Comparison of ENCODE assay signal across 8 mouse cellular contexts in genomic region chr6:51580040-51580680, GRCm38 (mm10). TPM values are rescaled to one million over a fixed set of nuclear protein-coding genes. Genes with fewer than 3 reads are reported as not detected.
DNase-seq lines count a peak whose midpoint lies in the region; ATAC-seq and TF ChIP-seq lines count a peak whose summit lies in the region.

No protein-coding gene starts in this region.

- H3K4me1 ChIP-seq in CH12.LX (ENCODE audit: control insufficient read depth in 1 of 2, insufficient read depth in 2 of 2), result peaks cover 0 to 14% of the 10 kb centered on the region in 2 experiments; a peak in 2 of 4 replicates
- no peaks in the 10 kb centered on the region; the same call in 1 of the 2 replicates for H3K4me1 ChIP-seq in forebrain, embryonic 11.5 days (replicated peaks; ENCODE audit: control insufficient read depth, insufficient read depth, low read length)
- H3K4me1 ChIP-seq in heart, postnatal 0 days (ENCODE audit: control insufficient read depth, insufficient read depth), result no peaks in the 10 kb centered on the region
- H3K4me1 ChIP-seq in liver, embryonic 13.5 days (replicated peaks), result no peaks in the 10 kb centered on the region
- H3K4me1 ChIP-seq in neural tube, embryonic 12.5 days, result peaks cover 11% of the 10 kb centered on the region
- H3K4me1 ChIP-seq in stomach, embryonic 16.5 days (ENCODE audit: control insufficient read depth, insufficient read depth, low read length), result no peaks in the 10 kb centered on the region

- H3K27me3 ChIP-seq in CH12.LX (replicated peaks), result no peaks in the 10 kb centered on the region
- H3K27me3 ChIP-seq in forebrain, embryonic 11.5 days (ENCODE audit: control insufficient read depth, insufficient read depth, low read length), result no peaks in the 10 kb centered on the region
- H3K27me3 ChIP-seq in heart, postnatal 0 days (ENCODE audit: control insufficient read depth, insufficient read depth, low read length), result no peaks in the 10 kb centered on the region
- no peaks in the 10 kb centered on the region for H3K27me3 ChIP-seq in liver, embryonic 13.5 days
- no peaks in the 10 kb centered on the region for H3K27me3 ChIP-seq in neural tube, embryonic 12.5 days (replicated peaks)
- no peaks in the 10 kb centered on the region for H3K27me3 ChIP-seq in stomach, embryonic 16.5 days (ENCODE audit: control insufficient read depth, insufficient read depth, low read length)

- TF ChIP-seq CTCF in CH12.LX (conservative IDR thresholded peaks at IDR 0.05 in 1 of 2, IDR thresholded peaks at IDR 0.05 in 1 of 2; ENCODE audit: low read depth in 2 of 2, low read length in 2 of 2), result peak; percentile 82 to 93
- peak; percentile 89 for TF ChIP-seq CTCF in heart, postnatal 0 days (IDR thresholded peaks at IDR 0.05; ENCODE audit: low read depth)

- peak; percentile 93 for TF ChIP-seq RAD21 in CH12.LX (IDR thresholded peaks at IDR 0.05; ENCODE audit: low read depth, low read length)

- H3K36me3 ChIP-seq in CH12.LX (replicated peaks in 1 of 2; ENCODE audit: control insufficient read depth in 1 of 2, insufficient read depth in 1 of 2, low read length in 1 of 2), result peaks cover 22 to 86% of the 10 kb centered on the region in 2 experiments
- no peaks in the 10 kb centered on the region for H3K36me3 ChIP-seq in forebrain, embryonic 11.5 days (ENCODE audit: control insufficient read depth, insufficient read depth, low read length)
- H3K36me3 ChIP-seq in heart, postnatal 0 days (replicated peaks; ENCODE audit: control insufficient read depth, insufficient read depth, low read length), result no peaks in the 10 kb centered on the region
- no peaks in the 10 kb centered on the region for H3K36me3 ChIP-seq in liver, embryonic 13.5 days
- no peaks in the 10 kb centered on the region for H3K36me3 ChIP-seq in neural tube, embryonic 12.5 days
- H3K36me3 ChIP-seq in stomach, embryonic 16.5 days (ENCODE audit: control insufficient read depth, insufficient read depth, low read length), result no peaks in the 10 kb centered on the region

- no peaks in the 10 kb centered on the region for H3K9me3 ChIP-seq in CH12.LX (replicated peaks; ENCODE audit: low read length)
- H3K9me3 ChIP-seq in forebrain, embryonic 11.5 days (ENCODE audit: control insufficient read depth, low read length), result no peaks in the 10 kb centered on the region
- no peaks in the 10 kb centered on the region for H3K9me3 ChIP-seq in heart, postnatal 0 days (replicated peaks; ENCODE audit: control insufficient read depth, low read length)
- no peaks in the 10 kb centered on the region for H3K9me3 ChIP-seq in liver, embryonic 13.5 days (replicated peaks)
- H3K9me3 ChIP-seq in neural tube, embryonic 12.5 days, result no peaks in the 10 kb centered on the region
- H3K9me3 ChIP-seq in stomach, embryonic 16.5 days (replicated peaks; ENCODE audit: control insufficient read depth, low read length), result no peaks in the 10 kb centered on the region

- no peak for TF ChIP-seq POLR2A in CH12.LX (IDR thresholded peaks at IDR 0.05; ENCODE audit: low read depth, low read length)

- H3K4me2 ChIP-seq in CH12.LX (ENCODE audit: insufficient read depth, low read depth, poor library complexity, severe bottlenecking), result no peak overlapping the region
- no peak overlapping the region for H3K4me2 ChIP-seq in forebrain, embryonic 11.5 days (ENCODE audit: low read depth, low read length, severe bottlenecking)
- no peak overlapping the region for H3K4me2 ChIP-seq in heart, postnatal 0 days (ENCODE audit: low read depth, low read length)
- no peak overlapping the region for H3K4me2 ChIP-seq in liver, embryonic 13.5 days
- H3K4me2 ChIP-seq in neural tube, embryonic 12.5 days (replicated peaks), result no peak overlapping the region
- H3K4me2 ChIP-seq in stomach, embryonic 16.5 days (ENCODE audit: low read depth, low read length), result no peak overlapping the region

- H3K27ac ChIP-seq in CH12.LX (ENCODE audit: insufficient read depth, low read depth), result no peak overlapping the region
- no peak overlapping the region for H3K27ac ChIP-seq in forebrain, embryonic 11.5 days (ENCODE audit: low read depth, low read length)
- no peak overlapping the region for H3K27ac ChIP-seq in heart, postnatal 0 days (ENCODE audit: low read depth)
- H3K27ac ChIP-seq in liver, embryonic 13.5 days, result no peak overlapping the region
- H3K27ac ChIP-seq in neural tube, embryonic 12.5 days, result no peak overlapping the region
- no peak overlapping the region for H3K27ac ChIP-seq in stomach, embryonic 16.5 days (ENCODE audit: low read length)

- WGBS in forebrain, embryonic 11.5 days, result 37% methylated on average over 18 of the region's 18 CpGs
- 26% methylated on average over 18 of the region's 18 CpGs for WGBS in heart, postnatal 0 days
- WGBS in liver, embryonic 13.5 days (ENCODE audit: insufficient replicate concordance), result 17% methylated on average over 18 of the region's 18 CpGs
- 34% methylated on average over 18 of the region's 18 CpGs for WGBS in neural tube, embryonic 12.5 days
- WGBS in stomach, embryonic 16.5 days, result 24% methylated on average over 18 of the region's 18 CpGs

- in situ Hi-C loops in CH12.LX (cut with MboI; ENCODE audit: low pct_ligation_motif_present, low pct_unique_long_range_greater_than_20kb, low sequenced_read_pairs), result loop anchor here (5.0 to 25.0 kb wide), 3 partner anchors 193 to 645 kb away; partner anchors contain the start of gene Hoxa7

- no peak overlapping the region for H3K9ac ChIP-seq in CH12.LX (ENCODE audit: insufficient read depth, low read depth)
- H3K9ac ChIP-seq in forebrain, embryonic 11.5 days (ENCODE audit: low read length), result no peak overlapping the region
- H3K9ac ChIP-seq in heart, postnatal 0 days (replicated peaks; ENCODE audit: low read depth, low read length), result no peak overlapping the region
- no peak overlapping the region for H3K9ac ChIP-seq in liver, embryonic 13.5 days
- H3K9ac ChIP-seq in neural tube, embryonic 12.5 days, result no peak overlapping the region
- no peak overlapping the region for H3K9ac ChIP-seq in stomach, embryonic 16.5 days (ENCODE audit: low read length)

- no peaks in the 10 kb centered on the region for H3K79me2 ChIP-seq in CH12.LX (replicated peaks; ENCODE audit: control insufficient read depth, extremely low read depth, insufficient read depth, poor library complexity, severe bottlenecking)

- ATAC-seq in forebrain, embryonic 11.5 days (replicated peaks; ENCODE audit: low FRiP score), result peak; percentile 53
- peak; percentile 73 for ATAC-seq in heart, postnatal 0 days (ENCODE audit: insufficient read depth, low read depth)
- ATAC-seq in liver, embryonic 13.5 days (ENCODE audit: low read depth), result 0 out of 2 replicates have a peak, but pooled peaks have one; percentile 36
- peak; percentile 84 for ATAC-seq in neural tube, embryonic 12.5 days (ENCODE audit: low FRiP score, low read depth)
- ATAC-seq in stomach, embryonic 16.5 days (ENCODE audit: insufficient read depth, low FRiP score), result peak; percentile 81; the same call in 1 of the 2 replicates

- TF ChIP-seq EP300 in CH12.LX (IDR thresholded peaks at IDR 0.05; ENCODE audit: low read length), result no peak
- no peak for TF ChIP-seq EP300 in heart, postnatal 0 days (IDR thresholded peaks at IDR 0.05; ENCODE audit: low read depth)

- DNase-seq in CH12.LX (ENCODE audit: extremely low read depth), result peak; percentile 84
- DNase-seq in c-Kit-positive CD71-negative TER-119-negative erythroid progenitor cells, embryonic 14.5 days (ENCODE audit: low read depth), result peak; percentile 78
- peak; percentile 92 for DNase-seq in forebrain, embryonic 11.5 days (ENCODE audit: low spot score)
- DNase-seq in heart, postnatal 0 days (ENCODE audit: low spot score), result peak; percentile 81
- peak; percentile 77 to 86 for DNase-seq in kidney, postnatal 25 days
- peak; percentile 44 for DNase-seq in liver, embryonic 13.5 days

- H3K4me3 ChIP-seq in CH12.LX (replicated peaks in 1 of 3; ENCODE audit: low read depth in 2 of 3, low read length in 2 of 3, poor library complexity in 1 of 3), result no peak overlapping the region
- H3K4me3 ChIP-seq in forebrain, embryonic 11.5 days (ENCODE audit: low read depth, low read length), result no peak overlapping the region
- H3K4me3 ChIP-seq in heart, postnatal 0 days (ENCODE audit: low read depth, low read length), result no peak overlapping the region
- no peak overlapping the region for H3K4me3 ChIP-seq in liver, embryonic 13.5 days (replicated peaks)
- H3K4me3 ChIP-seq in neural tube, embryonic 12.5 days, result no peak overlapping the region
- H3K4me3 ChIP-seq in stomach, embryonic 16.5 days (replicated peaks; ENCODE audit: low read length), result no peak overlapping the region

- dilution Hi-C loops in CH12.LX (cut with MboI; ENCODE audit: extremely low pct_ligation_motif_present, extremely low pct_unique_long_range_greater_than_20kb, low sequenced_read_pairs), result no loop called here

TF ChIP-seq in CH12.LX, 34 proteins besides CTCF, POLR2A, EP300 and RAD21 (continues in another document):
- TF ChIP-seq BHLHE40 (IDR thresholded peaks at IDR 0.05; ENCODE audit: low read depth, low read length), result no peak
- TF ChIP-seq KAT2A (IDR thresholded peaks at IDR 0.05; ENCODE audit: insufficient replicate concordance, low read length), result no peak
- TF ChIP-seq MYC (IDR thresholded peaks at IDR 0.05; ENCODE audit: low read depth, low read length), result 0 out of 2 replicates have a peak, but pooled peaks have one; percentile 39
- no peak for TF ChIP-seq E2F4 (IDR thresholded peaks at IDR 0.05; ENCODE audit: insufficient replicate concordance, low read depth, low read length)
- TF ChIP-seq NELFE (IDR thresholded peaks at IDR 0.05; ENCODE audit: low read depth, low read length), result no peak
- no peak for TF ChIP-seq MAX (IDR thresholded peaks at IDR 0.05; ENCODE audit: low read length)
- no peak for TF ChIP-seq HCFC1 (IDR thresholded peaks at IDR 0.05; ENCODE audit: low read depth, low read length)
- TF ChIP-seq MAFK (IDR thresholded peaks at IDR 0.05; ENCODE audit: insufficient replicate concordance, low read length), result no peak
- TF ChIP-seq ZNF384 (IDR thresholded peaks at IDR 0.05; ENCODE audit: low read depth, low read length), result peak; percentile 38; the same call in 1 of the 2 replicates
- TF ChIP-seq GABPA (IDR thresholded peaks at IDR 0.05; ENCODE audit: insufficient replicate concordance, low read depth, low read length), result no peak
- TF ChIP-seq MAZ (IDR thresholded peaks at IDR 0.05; ENCODE audit: low read depth, low read length), result no peak

RNA-seq across cellular contexts. Expression of gene Snx10, which starts 56.5 kb away (rescaled TPM):
- 25.1 and 27.6 TPM in 2 replicates for total RNA-seq in CH12.LX (2012; rRNA removed)
- 84.7 and 92.0 TPM in 2 replicates for total RNA-seq in CH12.LX (2014; rRNA removed)
- polyA plus RNA-seq in CH12.LX (2012; ENCODE audit: insufficient read length, low read depth), result 46.2 and 54.9 TPM in 2 replicates
- polyA plus RNA-seq in forebrain, embryonic 11.5 days (2014; fragmentation: Nextera tagmentation; extraction: Ambion mirVana), result 40.1 and 41.4 TPM in 2 replicates
- total RNA-seq in heart, postnatal 0 days (2014; rRNA removed; ENCODE audit: low replicate concordance), result 4.9 and 13.5 TPM in 2 replicates
- 10.9 and 12.4 TPM in 2 replicates for polyA plus RNA-seq in heart, postnatal 0 days (2015; fragmentation: Nextera tagmentation; extraction: Ambion mirVana)
- 5.0 and 6.7 TPM in 2 replicates for polyA plus RNA-seq in liver, embryonic 13.5 days (2015; fragmentation: Nextera tagmentation; extraction: Ambion mirVana)
- 39.0 and 42.6 TPM in 2 replicates for polyA plus RNA-seq in neural tube, embryonic 12.5 days (2016; fragmentation: Nextera tagmentation; extraction: Ambion mirVana)
- polyA plus RNA-seq in stomach, embryonic 16.5 days (2015; fragmentation: Nextera tagmentation; extraction: Ambion mirVana), result 16.0 and 17.1 TPM in 2 replicates
